Mouse (Mus musculus) limb, embryonic 14.5 days (tissue): ENCODE measurements around the gene Rdh5. TPM values are rescaled to one million over a fixed set of nuclear protein-coding genes. Genes with fewer than 3 reads are reported as not detected.

ENCODE experiments used
- ATAC-seq: fragments of 200-750 bp; cut with Nextera tagmentation; 2 replicates; pipeline ENCODE4 v1.8.0; 2017; ENCODE audit warnings: low read depth, moderate number of reproducible peaks, moderate TSS enrichment; ENCODE audit not compliant: low FRiP score
- DNase-seq: peaks from one replicate; pipeline ENCODE4 v3.0.0-alpha.2; 2015; ENCODE audit warnings: low spot score
- H3K27ac ChIP-seq: fragments of 300-500 bp; sonication (generic); replicated peaks from 2 replicates; pipeline ENCODE4 v1.5.1; 2014; ENCODE audit warnings: low read depth, mild to moderate bottlenecking, low read length, moderate library complexity, mixed read lengths
- H3K27me3 ChIP-seq: fragments of 300-500 bp; sonication (generic); 2 replicates; pipeline ENCODE4 v1.6.1; 2014; ENCODE audit warnings: low read length, mixed read lengths; ENCODE audit not compliant: control insufficient read depth, insufficient read depth
- H3K36me3 ChIP-seq: fragments of 300-500 bp; sonication (generic); 2 replicates; pipeline ENCODE4 v1.6.1; 2014; ENCODE audit warnings: mild to moderate bottlenecking, low read length, moderate library complexity, mixed read lengths; ENCODE audit not compliant: control insufficient read depth, insufficient read depth
- H3K4me1 ChIP-seq: fragments of 300-500 bp; sonication (generic); 2 replicates; pipeline ENCODE4 v1.6.1; 2014; ENCODE audit warnings: antibody characterized with exemption, low read length, mixed read lengths; ENCODE audit not compliant: control insufficient read depth, insufficient read depth
- H3K4me2 ChIP-seq: fragments of 300-500 bp; sonication (generic); replicated peaks from 2 replicates; pipeline ENCODE4 v1.6.1; 2014; ENCODE audit warnings: low read depth, mild to moderate bottlenecking, low read length, moderate library complexity; ENCODE audit not compliant: severe bottlenecking
- H3K4me3 ChIP-seq: fragments of 300-500 bp; sonication (generic); replicated peaks from 2 replicates; pipeline ENCODE4 v1.5.1; 2014; ENCODE audit warnings: low read length
- H3K9ac ChIP-seq: fragments of 300-500 bp; sonication (generic); 2 replicates; pipeline ENCODE4 v1.6.1; 2014; ENCODE audit warnings: mild to moderate bottlenecking, low read depth, low read length, moderate library complexity; ENCODE audit not compliant: severe bottlenecking
- H3K9me3 ChIP-seq: fragments of 300-500 bp; sonication (generic); 2 replicates; pipeline ENCODE4 v1.6.1; 2016; ENCODE audit warnings: low read length; ENCODE audit not compliant: control insufficient read depth
- POLR2A ChIP-seq: fragments of 200-500 bp; IDR thresholded peaks from 2 replicates; pipeline ENCODE4 v1.8.0; 2012; ENCODE audit warnings: inconsistent platforms, mild to moderate bottlenecking, moderate library complexity, borderline replicate concordance; ENCODE audit not compliant: insufficient read depth, insufficient read length; ENCODE audit errors: extremely low read depth
- WGBS: fragments of 180-500 bp; shearing (Covaris S2); extraction: QIAGEN DNeasy Blood & Tissue Kit; methylation state at CpG from one replicate; pipeline ENCODE4 v1.1.7; 2014; 5-methylcytosine and 5-hydroxymethylcytosine counted together
- polyA plus RNA-seq, 2 experiments: library from polyadenylated mRNA; depleted of rRNA in 1 of 2; stranded (reverse) in 1 of 2; unstranded in 1 of 2; fragments of >200 nt; fragmentation: Nextera tagmentation in 1 of 2; extraction: Ambion mirVana in 1 of 2; gene quantifications; 2 replicates each; pipeline versions ENCODE4 v1.2.1 to v1.2.3; 2012 to 2014

Gene Rdh5
- polyA plus RNA-seq, 2 experiments, result 11.8 to 17.9 TPM

- 83% methylated on average over 3 of the region's 3 CpGs for WGBS
- Histone ChIP-seq H3K4me3 (no peak overlapping the region), H3K36me3 (peaks cover 64% of the 10 kb centered on the region), H3K4me1 (peaks cover 17% of the 10 kb centered on the region), H3K27me3 (no peaks in the 10 kb centered on the region), H3K4me2 (no peak overlapping the region), H3K9ac (no peak overlapping the region), H3K9me3 (no peaks in the 10 kb centered on the region), H3K27ac (no peak overlapping the region)
- no peak for ATAC-seq
- no peak for DNase-seq
- no peak for TF ChIP-seq POLR2A
These were observed 6.0 kb downstream of the Rdh5 start for GRCm38 (mm10) chr10:128916665-128917064.

GRCm38 (mm10) chr10:128915550-128915949 lies 7.1 kb downstream of the Rdh5 start:
- H3K4me1 ChIP-seq, result peaks cover 19% of the 10 kb centered on the region
- H3K4me3 ChIP-seq, result no peak overlapping the region
- 87% methylated on average over 2 of the region's 2 CpGs for WGBS
- H3K27me3 ChIP-seq, result no peaks in the 10 kb centered on the region
- peaks cover 70% of the 10 kb centered on the region for H3K36me3 ChIP-seq
- no peak for DNase-seq
- no peak for TF ChIP-seq POLR2A
- no peak for ATAC-seq
- no peaks in the 10 kb centered on the region for H3K9me3 ChIP-seq
- no peak overlapping the region for H3K9ac ChIP-seq
- H3K4me2 ChIP-seq, result no peak overlapping the region
- no peak overlapping the region for H3K27ac ChIP-seq

GRCm38 (mm10) chr10:128913696-128914095 lies 9.0 kb downstream of the Rdh5 start:
- Histone ChIP-seq H3K4me2 (no peak overlapping the region), H3K36me3 (peaks cover 63% of the 10 kb centered on the region), H3K4me1 (peaks cover 24% of the 10 kb centered on the region), H3K27ac (no peak overlapping the region), H3K9me3 (no peaks in the 10 kb centered on the region), H3K27me3 (no peaks in the 10 kb centered on the region), H3K4me3 (no peak overlapping the region), H3K9ac (no peak overlapping the region)
- DNase-seq (no peak), ATAC-seq (no peak)
- WGBS, result 91% methylated on average over 12 of the region's 12 CpGs
- no peak for TF ChIP-seq POLR2A

GRCm38 (mm10) chr10:128913219-128913618 lies 9.5 kb downstream of the Rdh5 start:
- 8% methylated on average over 5 of the region's 5 CpGs for WGBS
- no peak overlapping the region for H3K4me2 ChIP-seq
- no peaks in the 10 kb centered on the region for H3K27me3 ChIP-seq
- H3K36me3 ChIP-seq, result peaks cover 63% of the 10 kb centered on the region
- no peak overlapping the region for H3K27ac ChIP-seq
- H3K9ac ChIP-seq, result no peak overlapping the region
- DNase-seq (peak; percentile 93), ATAC-seq (0 out of 2 replicates have a peak, but pooled peaks have one; percentile 24)
- H3K4me1 ChIP-seq, result peaks cover 24% of the 10 kb centered on the region
- H3K4me3 ChIP-seq, result no peak overlapping the region
- no peak for TF ChIP-seq POLR2A
- no peaks in the 10 kb centered on the region for H3K9me3 ChIP-seq

- 0 out of 2 replicates have a peak overlapping the region, but pooled peaks have one; percentile 34 for H3K27ac ChIP-seq
- ATAC-seq (no peak), DNase-seq (no peak)
- 86% methylated on average over 4 of the region's 4 CpGs for WGBS
- no peak for TF ChIP-seq POLR2A
- no peaks in the 10 kb centered on the region for H3K9me3 ChIP-seq
- no peak overlapping the region for H3K4me2 ChIP-seq
- H3K9ac ChIP-seq, result no peak overlapping the region
- H3K36me3 ChIP-seq, result peaks cover 60% of the 10 kb centered on the region
- no peaks in the 10 kb centered on the region for H3K27me3 ChIP-seq
- no peak overlapping the region for H3K4me3 ChIP-seq
- H3K4me1 ChIP-seq, result peaks cover 24% of the 10 kb centered on the region
These were observed 9.9 kb downstream of the Rdh5 start for GRCm38 (mm10) chr10:128912791-128913190.

- Histone ChIP-seq H3K36me3 (peaks cover 55% of the 10 kb centered on the region), H3K9ac (no peak overlapping the region), H3K4me1 (peaks cover 24% of the 10 kb centered on the region), H3K4me3 (no peak overlapping the region), H3K9me3 (no peaks in the 10 kb centered on the region), H3K4me2 (no peak overlapping the region), H3K27ac (no peak overlapping the region), H3K27me3 (no peaks in the 10 kb centered on the region)
- ATAC-seq (no peak), DNase-seq (no peak)
- no peak for TF ChIP-seq POLR2A
- whole genome bisulfite sequencing, result 96% methylated on average over 4 of the region's 4 CpGs
These were observed 10.4 kb downstream of the Rdh5 start for GRCm38 (mm10) chr10:128912268-128912667.
